Mouse (Mus musculus): ENCODE results near the gene Hcn3.

Gene Hcn3

GRCm38 (mm10) chr3:89147101-89147978 is 12.7 kb downstream of the Hcn3 start:
- DNase-seq (ENCODE audit: low spot score in 2 of 2): no peak

- DNase-seq (ENCODE audit: low spot score in 2 of 2): no peak
Observed at GRCm38 (mm10) chr3:89145566-89145965, 14.4 kb downstream of the Hcn3 start.

GRCm38 (mm10) chr3:89144821-89145220 is 15.2 kb downstream of the Hcn3 start:
- DNase-seq (ENCODE audit: low spot score in 2 of 2): no peak

GRCm38 (mm10) chr3:89136365-89136764 is 23.6 kb downstream of the Hcn3 start:
- no peak for DNase-seq (ENCODE audit: low spot score in 2 of 2)

GRCm38 (mm10) chr3:89135958-89136357 is 24.0 kb downstream of the Hcn3 start, which contains the start of gene Pklr:
TSS of gene Pklr (plus strand) at chr3:89136142.
- no peak for DNase-seq (ENCODE audit: low spot score in 2 of 2)

GRCm38 (mm10) chr3:89133752-89134151 is 26.2 kb downstream of the Hcn3 start:
- no peak for DNase-seq (ENCODE audit: low spot score in 2 of 2)

GRCm38 (mm10) chr3:89133063-89133450 is 26.9 kb downstream of the Hcn3 start:
- no peak for DNase-seq (ENCODE audit: low spot score in 2 of 2)

GRCm38 (mm10) chr3:89132285-89133062 is 27.5 kb downstream of the Hcn3 start:
- peak; percentile 35 to 43 for DNase-seq (ENCODE audit: low spot score in 2 of 2)

- no peak for DNase-seq (ENCODE audit: low spot score in 2 of 2)
Observed at GRCm38 (mm10) chr3:89131816-89132215, 28.2 kb downstream of the Hcn3 start.

- no peak for DNase-seq (ENCODE audit: low spot score in 2 of 2)
Observed at GRCm38 (mm10) chr3:89129908-89130307, 30.1 kb downstream of the Hcn3 start.

GRCm38 (mm10) chr3:89125981-89126380 is 34.0 kb downstream of the Hcn3 start:
- DNase-seq (ENCODE audit: low spot score in 2 of 2): no peak

GRCm38 (mm10) chr3:89124241-89124640 is 35.8 kb downstream of the Hcn3 start:
- no peak for DNase-seq (ENCODE audit: low spot score in 2 of 2)

GRCm38 (mm10) chr3:89123313-89123712 is 36.7 kb downstream of the Hcn3 start:
- no peak for DNase-seq (ENCODE audit: low spot score in 2 of 2)

- no peak for DNase-seq (ENCODE audit: low spot score in 2 of 2)
Observed at GRCm38 (mm10) chr3:89115522-89115921, 44.5 kb downstream of the Hcn3 start.

GRCm38 (mm10) chr3:89113058-89113457 is 46.9 kb downstream of the Hcn3 start:
- DNase-seq (ENCODE audit: low spot score in 2 of 2): no peak

GRCm38 (mm10) chr3:89108146-89108545 is 51.9 kb downstream of the Hcn3 start:
- DNase-seq (ENCODE audit: low spot score in 2 of 2): no peak

GRCm38 (mm10) chr3:89107545-89107944 is 52.5 kb downstream of the Hcn3 start:
- no peak for DNase-seq (ENCODE audit: low spot score in 2 of 2)

- no peak for DNase-seq (ENCODE audit: low spot score in 2 of 2)
Observed at GRCm38 (mm10) chr3:89106881-89107280, 53.1 kb downstream of the Hcn3 start.

- no peak for DNase-seq (ENCODE audit: low spot score in 2 of 2)
Observed at GRCm38 (mm10) chr3:89103291-89103595, 56.8 kb downstream of the Hcn3 start.

- DNase-seq (ENCODE audit: low spot score in 2 of 2): no peak
Observed at GRCm38 (mm10) chr3:89102495-89103290, 57.3 kb downstream of the Hcn3 start.

GRCm38 (mm10) chr3:89101812-89102494 is 58.0 kb downstream of the Hcn3 start, which contains the start of gene Fdps:
TSS of gene Fdps (minus strand) at chr3:89101959.
- peak; percentile 82 to 88 for DNase-seq (ENCODE audit: low spot score in 2 of 2)

- DNase-seq (ENCODE audit: low spot score in 2 of 2): no peak
Observed at GRCm38 (mm10) chr3:89101459-89101811, 58.6 kb downstream of the Hcn3 start.
